Mouse (Mus musculus) right cerebral cortex, postnatal 25 days (tissue): ENCODE results near the gene Hnrnpf.

Experiments
- DNase-seq: peaks from one replicate; pipeline ENCODE4 v3.0.0; 2022

Gene Hnrnpf

GRCm38 (mm10) chr6:117926871-117927491 is 26.9 kb downstream of the Hnrnpf start:
- no peak for DNase-seq

- no peak for DNase-seq
Measured at GRCm38 (mm10) chr6:117927955-117928354, 27.8 kb downstream of the Hnrnpf start.

- no peak for DNase-seq
Measured at GRCm38 (mm10) chr6:117928746-117929145, 28.6 kb downstream of the Hnrnpf start.

- DNase-seq = no peak
Measured at GRCm38 (mm10) chr6:117929945-117930655, 30.0 kb downstream of the Hnrnpf start.

- no peak for DNase-seq
Measured at GRCm38 (mm10) chr6:117932325-117933051, 32.4 kb downstream of the Hnrnpf start.

- DNase-seq = no peak
Measured at GRCm38 (mm10) chr6:117934301-117934700, 34.2 kb downstream of the Hnrnpf start.

- no peak for DNase-seq
Measured at GRCm38 (mm10) chr6:117935681-117936612, 35.8 kb downstream of the Hnrnpf start.

- DNase-seq = no peak
Measured at GRCm38 (mm10) chr6:117937222-117937932, 37.3 kb downstream of the Hnrnpf start, which contains the start of gene Fxyd4. TSS of gene Fxyd4 (minus strand) at chr6:117937692.

GRCm38 (mm10) chr6:117938951-117939350 is 38.8 kb downstream of the Hnrnpf start:
- peak; percentile 26 for DNase-seq

GRCm38 (mm10) chr6:117942769-117943168 is 42.6 kb downstream of the Hnrnpf start:
- DNase-seq = peak; percentile 41

GRCm38 (mm10) chr6:117943899-117944298 is 43.8 kb downstream of the Hnrnpf start:
- no peak for DNase-seq

GRCm38 (mm10) chr6:117952330-117952729 is 52.2 kb downstream of the Hnrnpf start:
- DNase-seq = no peak

- DNase-seq = no peak
Measured at GRCm38 (mm10) chr6:117956161-117956560, 56.0 kb downstream of the Hnrnpf start.

- peak; percentile 20 for DNase-seq
Measured at GRCm38 (mm10) chr6:117956851-117957501, 56.9 kb downstream of the Hnrnpf start.

GRCm38 (mm10) chr6:117963201-117963600 is 63.1 kb downstream of the Hnrnpf start:
- DNase-seq = no peak

- no peak for DNase-seq
Measured at GRCm38 (mm10) chr6:117966729-117967128, 66.6 kb downstream of the Hnrnpf start.
